Mouse (Mus musculus) G1E (cell line): Measurements from ENCODE around the gene Gm364. TPM values are rescaled to one million over a fixed set of nuclear protein-coding genes. Genes with fewer than 3 reads are reported as not detected.
A peak's percentile ranks its signal among the peaks of the same experiment; 100 is the strongest.

Experiments
- ATAC-seq: 2 replicates; pipeline ENCODE4 v1.8.0; 2016; ENCODE audit warnings: mild to moderate bottlenecking; ENCODE audit not compliant: insufficient number of reproducible peaks, poor library complexity, low FRiP score, severe bottlenecking; ENCODE audit errors: extremely low read depth
- DNase-seq: peaks from one replicate; pipeline ENCODE4 v3.0.0; 2012; ENCODE audit warnings: low spot score
- H3K27me3 ChIP-seq: 2 replicates; pipeline ENCODE4 v1.6.1; 2012; ENCODE audit warnings: mild to moderate bottlenecking, low read length, inconsistent platforms; ENCODE audit not compliant: insufficient read depth
- H3K36me3 ChIP-seq: replicated peaks from 2 replicates; pipeline ENCODE3; 2012; ENCODE audit warnings: mild to moderate bottlenecking, inconsistent platforms
- H3K4me1 ChIP-seq: 2 replicates; pipeline ENCODE4 v1.6.1; 2012; ENCODE audit warnings: low read depth, low read length, inconsistent platforms, mixed read lengths; ENCODE audit not compliant: insufficient read depth
- H3K4me3 ChIP-seq: 2 replicates; pipeline ENCODE4 v1.5.1; 2012; ENCODE audit warnings: low read depth, mild to moderate bottlenecking, inconsistent platforms, low read length, moderate library complexity, mixed read lengths
- H3K9me3 ChIP-seq: replicated peaks from 2 replicates; pipeline ENCODE4 v1.6.1; 2012; ENCODE audit warnings: inconsistent platforms
- CTCF ChIP-seq: IDR thresholded peaks from 2 replicates; pipeline ENCODE4 v1.5.1; 2012; ENCODE audit warnings: low read depth, low read length, inconsistent platforms, mixed read lengths
- GATA1 ChIP-seq: IDR thresholded peaks from 2 replicates; pipeline ENCODE4 v1.6.1; 2012; ENCODE audit warnings: borderline replicate concordance, low read length, inconsistent platforms, mixed read lengths
- GATA2 ChIP-seq: IDR thresholded peaks from 2 replicates; pipeline ENCODE4 v1.6.1; 2012; ENCODE audit warnings: low read depth, low read length, inconsistent platforms, borderline replicate concordance
- POLR2AphosphoS5 ChIP-seq: IDR thresholded peaks from 2 replicates; pipeline ENCODE4 v1.6.1; 2012; ENCODE audit warnings: low read depth, low read length, inconsistent platforms; ENCODE audit not compliant: insufficient replicate concordance
- TAL1 ChIP-seq: conservative IDR thresholded peaks from 2 replicates; pipeline ENCODE4 v1.6.1; 2012; ENCODE audit warnings: low read depth, low read length, inconsistent platforms, mixed read lengths
- polyA plus RNA-seq: library from polyadenylated mRNA; stranded (reverse); fragments of >175 nt; gene quantifications from 2 replicates; pipeline ENCODE4 v1.2.3, GENCODE M21; 2012
- total RNA-seq, 2 experiments: library from RNA; stranded (forward) in 1 of 2; stranded (reverse) in 1 of 2; fragments of 200-1000 nt in 1 of 2; fragments of >200 nt in 1 of 2; fragmentation: Nextera tagmentation in 1 of 2; gene quantifications; 2 replicates each; pipeline ENCODE4 v1.2.3; 2014 to 2017

Gm364 gene
- total and polyA plus RNA-seq, 3 experiments: not detected

- no peaks in the 10 kb centered on the region for H3K9me3 ChIP-seq
- no peaks in the 10 kb centered on the region for H3K27me3 ChIP-seq
- DNase-seq: no peak
- peaks cover 54% of the 10 kb centered on the region for H3K36me3 ChIP-seq
- H3K4me1 ChIP-seq: peaks cover 17% of the 10 kb centered on the region; the same call in 1 of the 2 replicates
- TF ChIP-seq GATA2: no peak
- no peak for TF ChIP-seq TAL1
- TF ChIP-seq CTCF: no peak
- TF ChIP-seq POLR2AphosphoS5: no peak
- TF ChIP-seq GATA1: no peak
- ATAC-seq: no peak
- no peak overlapping the region for H3K4me3 ChIP-seq
These were observed 31.9 kb upstream of the Gm364 start for GRCm38 (mm10) chrX:57377096-57377495.

- ATAC-seq (no peak), DNase-seq (no peak)
- Histone ChIP-seq H3K4me1 (peaks cover 9% of the 10 kb centered on the region; the same call in 1 of the 2 replicates), H3K9me3 (no peaks in the 10 kb centered on the region), H3K4me3 (no peak overlapping the region), H3K27me3 (no peaks in the 10 kb centered on the region), H3K36me3 (peaks cover 62% of the 10 kb centered on the region)
- no peak for TF ChIP-seq CTCF
- TF ChIP-seq POLR2AphosphoS5: no peak
- no peak for TF ChIP-seq TAL1
- TF ChIP-seq GATA2: no peak
- no peak for TF ChIP-seq GATA1
These were observed 30.4 kb upstream of the Gm364 start for GRCm38 (mm10) chrX:57378579-57378978.

GRCm38 (mm10) chrX:57380915-57381314 lies 28.0 kb upstream of the Gm364 start:
- Histone ChIP-seq H3K4me1 (peaks cover 2% of the 10 kb centered on the region; the same call in 1 of the 2 replicates), H3K27me3 (no peaks in the 10 kb centered on the region), H3K9me3 (no peaks in the 10 kb centered on the region), H3K4me3 (no peak overlapping the region), H3K36me3 (peaks cover 78% of the 10 kb centered on the region)
- TF ChIP-seq GATA2 (no peak), POLR2AphosphoS5 (no peak), TAL1 (no peak), CTCF (no peak), GATA1 (no peak)
- no peak for DNase-seq
- no peak for ATAC-seq

GRCm38 (mm10) chrX:57392367-57393246 lies 16.3 kb upstream of the Gm364 start, which contains the start of gene Rbmx:
Rbmx (minus strand) TSS chrX:57393036.
- ATAC-seq (peak; percentile 91), DNase-seq (peak; percentile 48)
- no peaks in the 10 kb centered on the region for H3K9me3 ChIP-seq
- TF ChIP-seq GATA2: no peak
- no peak for TF ChIP-seq TAL1
- no peak for TF ChIP-seq POLR2AphosphoS5
- no peak for TF ChIP-seq CTCF
- no peak for TF ChIP-seq GATA1
- H3K27me3 ChIP-seq: no peaks in the 10 kb centered on the region
- peak within 1 kb of the TSS; percentile 73 for H3K4me3 ChIP-seq
- no peaks in the 10 kb centered on the region; the same call in 1 of the 2 replicates for H3K4me1 ChIP-seq
- H3K36me3 ChIP-seq: peaks cover 22% of the 10 kb centered on the region

DNA sequence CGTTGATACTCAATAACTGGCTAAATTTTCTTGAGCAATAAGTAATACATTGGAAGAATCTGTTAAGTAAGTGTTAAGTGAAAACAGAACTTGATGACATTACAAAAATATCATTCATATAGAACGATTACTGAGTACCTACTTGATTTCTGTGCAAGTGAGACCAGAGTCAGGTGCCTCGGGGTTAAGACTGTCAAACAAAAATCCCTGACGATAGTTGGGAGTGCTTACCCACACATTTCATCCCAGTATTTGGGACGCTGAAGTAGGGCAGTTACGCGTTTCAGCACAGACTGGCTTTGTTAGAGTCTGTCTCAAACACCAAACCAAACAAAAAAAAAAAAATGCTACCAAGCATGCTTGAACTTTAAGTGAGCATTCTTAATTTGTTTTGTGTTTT lies 15.5 kb upstream of the Gm364 start:
- TF ChIP-seq CTCF (no peak), TAL1 (no peak), GATA1 (no peak), GATA2 (no peak)
- no peaks in the 10 kb centered on the region; the same call in 1 of the 2 replicates for H3K4me1 ChIP-seq
- no peak overlapping the region; the same call in 1 of the 2 replicates for H3K4me3 ChIP-seq
- DNase-seq: no peak
- no peaks in the 10 kb centered on the region for H3K27me3 ChIP-seq
- ATAC-seq: no peak
- H3K9me3 ChIP-seq: no peaks in the 10 kb centered on the region
- peaks cover 18% of the 10 kb centered on the region for H3K36me3 ChIP-seq

GRCm38 (mm10) chrX:57401388-57401787 lies 7.6 kb upstream of the Gm364 start:
- Histone ChIP-seq H3K4me3 (no peak overlapping the region), H3K9me3 (no peaks in the 10 kb centered on the region), H3K4me1 (no peaks in the 10 kb centered on the region), H3K36me3 (no peaks in the 10 kb centered on the region), H3K27me3 (0 out of 2 replicates have a peak, but pooled peaks cover 3% of the 10 kb centered on the region)
- ATAC-seq (peak; percentile 22; the same call in 1 of the 2 replicates), DNase-seq (no peak)
- TF ChIP-seq TAL1 (no peak), GATA2 (no peak), CTCF (no peak), POLR2AphosphoS5 (no peak), GATA1 (no peak)
